Mouse (Mus musculus): ENCODE results near the gene Gtf3c2.

- TF ChIP-seq POLR2A (IDR thresholded peaks at IDR 0.05; ENCODE audit: low read depth, low read length) (no peak), CTCF (IDR thresholded peaks at IDR 0.05; ENCODE audit: borderline replicate concordance, insufficient read depth, low read length) (no peak)
Measured at GRCm38 (mm10) chr5:31153516-31154151, 26.3 kb downstream of the Gtf3c2 start.

All from embryonic fibroblast, embryonic 13.5 days (primary cell).